Mouse (Mus musculus) neural tube, embryonic 14.5 days (tissue): ENCODE data around the gene Lsm14a. TPM values are rescaled to one million over a fixed set of nuclear protein-coding genes. Genes with fewer than 3 reads are reported as not detected.
A peak's percentile ranks its signal among the peaks of the same experiment; 100 is the strongest.

Experiments
- ATAC-seq: fragments of 200-750 bp; cut with Nextera tagmentation; 2 replicates; pipeline ENCODE4 v1.8.0; 2017; ENCODE audit warnings: low read depth, mild to moderate bottlenecking, moderate TSS enrichment, moderate library complexity
- H3K27ac ChIP-seq: fragments of 300-500 bp; sonication (generic); 2 replicates; pipeline ENCODE4 v1.5.1; 2014; ENCODE audit warnings: low read depth, mild to moderate bottlenecking, control low read depth, low read length, moderate library complexity, mixed read lengths
- H3K27me3 ChIP-seq: fragments of 300-500 bp; sonication (generic); 2 replicates; pipeline ENCODE4 v1.6.1; 2014; ENCODE audit warnings: low read length; ENCODE audit not compliant: control insufficient read depth, insufficient read depth
- H3K36me3 ChIP-seq: fragments of 300-500 bp; sonication (generic); 2 replicates; pipeline ENCODE4 v1.6.1; 2014; ENCODE audit warnings: low read length, mixed read lengths; ENCODE audit not compliant: control insufficient read depth, insufficient read depth
- H3K4me1 ChIP-seq: fragments of 300-500 bp; sonication (generic); 2 replicates; pipeline ENCODE4 v1.6.1; 2014; ENCODE audit warnings: low read length; ENCODE audit not compliant: control insufficient read depth, insufficient read depth
- H3K4me2 ChIP-seq: fragments of 300-500 bp; sonication (generic); 2 replicates; pipeline ENCODE4 v1.6.1; 2014; ENCODE audit warnings: mild to moderate bottlenecking, low read depth, low read length, control low read depth
- H3K4me3 ChIP-seq: fragments of 300-500 bp; sonication (generic); 2 replicates; pipeline ENCODE4 v1.5.1; 2014; ENCODE audit warnings: low read depth, low read length, control low read depth, mixed read lengths
- H3K9ac ChIP-seq: fragments of 300-500 bp; sonication (generic); replicated peaks from 2 replicates; pipeline ENCODE4 v1.6.1; 2014; ENCODE audit warnings: low read depth, mild to moderate bottlenecking, control low read depth, low read length, mixed read lengths
- H3K9me3 ChIP-seq: fragments of 300-500 bp; sonication (generic); 2 replicates; pipeline ENCODE4 v1.6.1; 2016; ENCODE audit warnings: low read length; ENCODE audit not compliant: control insufficient read depth
- whole genome bisulfite sequencing: fragments of 180-500 bp; shearing (Covaris S2); extraction: QIAGEN DNeasy Blood & Tissue Kit; methylation state at CpG from one replicate; pipeline ENCODE4 v1.1.7; 2014; 5-methylcytosine and 5-hydroxymethylcytosine counted together
- polyA plus RNA-seq: library from polyadenylated mRNA; unstranded; fragments of >200 nt; fragmentation: Nextera tagmentation; extraction: Ambion mirVana; gene quantifications from 2 replicates; pipeline ENCODE4 v1.2.1, GENCODE M21; 2014

The Lsm14a gene
- polyA plus RNA-seq, 1 experiment from 2014 or later: 32.9 TPM

GRCm38 (mm10) chr7:34387784-34388444 lies 5.2 kb downstream of the Lsm14a start:
- Histone ChIP-seq H3K27ac (no peak overlapping the region), H3K9me3 (no peaks in the 10 kb centered on the region), H3K4me2 (peak overlapping the region; percentile 96), H3K9ac (peak overlapping the region; percentile 95), H3K4me3 (peak overlapping the region; percentile 98), H3K36me3 (no peaks in the 10 kb centered on the region), H3K4me1 (peaks cover 26% of the 10 kb centered on the region), H3K27me3 (no peaks in the 10 kb centered on the region)
- no peak for ATAC-seq
- 2% methylated on average over 5 of the region's 5 CpGs for WGBS

- H3K4me2 ChIP-seq: no peak overlapping the region
- no peak for ATAC-seq
- no peak overlapping the region for H3K27ac ChIP-seq
- H3K27me3 ChIP-seq: no peaks in the 10 kb centered on the region
- no peak overlapping the region for H3K4me3 ChIP-seq
- H3K4me1 ChIP-seq: peaks cover 17% of the 10 kb centered on the region
- no peaks in the 10 kb centered on the region for H3K9me3 ChIP-seq
- 54% methylated on average over 1 of the region's 1 CpGs for WGBS
- H3K36me3 ChIP-seq: no peaks in the 10 kb centered on the region
- no peak overlapping the region for H3K9ac ChIP-seq
Measured at GRCm38 (mm10) chr7:34382803-34383202, 10.3 kb downstream of the Lsm14a start.

GRCm38 (mm10) chr7:34381733-34382132 lies 11.4 kb downstream of the Lsm14a start:
- no peak overlapping the region for H3K9ac ChIP-seq
- no peak overlapping the region for H3K4me3 ChIP-seq
- WGBS: 83% methylated on average over 5 of the region's 5 CpGs
- H3K4me1 ChIP-seq: peaks cover 6% of the 10 kb centered on the region
- no peaks in the 10 kb centered on the region for H3K27me3 ChIP-seq
- ATAC-seq: no peak
- no peaks in the 10 kb centered on the region for H3K36me3 ChIP-seq
- H3K27ac ChIP-seq: no peak overlapping the region
- no peak overlapping the region for H3K4me2 ChIP-seq
- H3K9me3 ChIP-seq: no peaks in the 10 kb centered on the region

- Histone ChIP-seq H3K4me2 (no peak overlapping the region), H3K4me1 (no peaks in the 10 kb centered on the region), H3K27me3 (no peaks in the 10 kb centered on the region), H3K9ac (no peak overlapping the region), H3K36me3 (no peaks in the 10 kb centered on the region), H3K9me3 (no peaks in the 10 kb centered on the region), H3K4me3 (no peak overlapping the region), H3K27ac (no peak overlapping the region)
- 89% methylated on average over 3 of the region's 3 CpGs for WGBS
- no peak for ATAC-seq
Measured at GRCm38 (mm10) chr7:34380311-34380710, 12.8 kb downstream of the Lsm14a start.

- H3K4me3 ChIP-seq: no peak overlapping the region
- H3K27ac ChIP-seq: no peak overlapping the region
- no peaks in the 10 kb centered on the region for H3K27me3 ChIP-seq
- no peak overlapping the region for H3K4me2 ChIP-seq
- H3K4me1 ChIP-seq: no peaks in the 10 kb centered on the region
- no peak overlapping the region for H3K9ac ChIP-seq
- 94% methylated on average over 1 of the region's 1 CpGs for WGBS
- no peaks in the 10 kb centered on the region for H3K9me3 ChIP-seq
- ATAC-seq: no peak
- H3K36me3 ChIP-seq: peaks cover 32% of the 10 kb centered on the region
Measured at GRCm38 (mm10) chr7:34373906-34374305, 19.2 kb downstream of the Lsm14a start.

GRCm38 (mm10) chr7:34355629-34356028 lies 37.5 kb downstream of the Lsm14a start:
- no peaks in the 10 kb centered on the region for H3K27me3 ChIP-seq
- H3K4me3 ChIP-seq: no peak overlapping the region
- 94% methylated on average over 4 of the region's 4 CpGs for WGBS
- no peak overlapping the region for H3K9ac ChIP-seq
- peaks cover 41% of the 10 kb centered on the region for H3K36me3 ChIP-seq
- H3K4me1 ChIP-seq: no peaks in the 10 kb centered on the region
- no peaks in the 10 kb centered on the region for H3K9me3 ChIP-seq
- no peak for ATAC-seq
- no peak overlapping the region for H3K27ac ChIP-seq
- no peak overlapping the region for H3K4me2 ChIP-seq

- Histone ChIP-seq H3K36me3 (peaks cover 49% of the 10 kb centered on the region), H3K27ac (no peak overlapping the region), H3K27me3 (no peaks in the 10 kb centered on the region), H3K4me1 (no peaks in the 10 kb centered on the region), H3K4me3 (no peak overlapping the region), H3K9ac (no peak overlapping the region), H3K4me2 (no peak overlapping the region), H3K9me3 (no peaks in the 10 kb centered on the region)
- ATAC-seq: no peak
- 85% methylated on average over 1 of the region's 1 CpGs for WGBS
Measured at GRCm38 (mm10) chr7:34351997-34352396, 41.1 kb downstream of the Lsm14a start.

- H3K9me3 ChIP-seq: no peaks in the 10 kb centered on the region
- H3K4me1 ChIP-seq: no peaks in the 10 kb centered on the region
- ATAC-seq: no peak
- no peak overlapping the region for H3K4me2 ChIP-seq
- H3K27me3 ChIP-seq: no peaks in the 10 kb centered on the region
- WGBS: 91% methylated on average over 5 of the region's 5 CpGs
- no peak overlapping the region for H3K27ac ChIP-seq
- H3K9ac ChIP-seq: no peak overlapping the region
- H3K4me3 ChIP-seq: no peak overlapping the region
- H3K36me3 ChIP-seq: peaks cover 56% of the 10 kb centered on the region
Measured at GRCm38 (mm10) chr7:34350166-34350565, 42.9 kb downstream of the Lsm14a start.

GRCm38 (mm10) chr7:34348011-34348410 lies 45.1 kb downstream of the Lsm14a start:
- H3K36me3 ChIP-seq: peaks cover 68% of the 10 kb centered on the region
- H3K4me2 ChIP-seq: no peak overlapping the region
- H3K9ac ChIP-seq: no peak overlapping the region
- no peak overlapping the region for H3K4me3 ChIP-seq
- no peaks in the 10 kb centered on the region for H3K27me3 ChIP-seq
- ATAC-seq: no peak
- no peaks in the 10 kb centered on the region for H3K9me3 ChIP-seq
- 92% methylated on average over 1 of the region's 1 CpGs for WGBS
- no peaks in the 10 kb centered on the region for H3K4me1 ChIP-seq
- H3K27ac ChIP-seq: no peak overlapping the region
